Mouse (Mus musculus): ENCODE data around the gene Tctex1d2.

Tctex1d2 gene

DNA sequence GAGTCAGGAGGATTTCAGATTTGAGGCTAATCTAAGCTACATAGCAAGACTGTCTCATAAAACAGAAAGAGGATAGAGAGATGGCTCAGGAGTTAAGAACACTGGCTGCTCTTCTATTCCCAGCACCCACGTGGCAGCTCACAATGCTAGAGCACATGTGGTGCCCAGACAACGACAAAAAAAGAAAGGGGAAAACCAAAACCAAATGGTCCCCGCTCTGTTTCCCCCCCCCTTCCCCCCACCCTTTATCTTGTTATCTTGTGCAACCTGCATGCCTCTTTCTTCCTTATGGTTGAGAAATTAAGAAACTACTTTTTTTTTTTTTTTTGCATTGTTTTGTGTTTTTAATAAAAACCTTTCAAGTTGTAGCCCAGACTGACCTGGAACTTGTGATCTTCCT lies 49.0 kb downstream of the Tctex1d2 start:
- no peak for DNase-seq (ENCODE audit: low spot score in 2 of 2)

DNA sequence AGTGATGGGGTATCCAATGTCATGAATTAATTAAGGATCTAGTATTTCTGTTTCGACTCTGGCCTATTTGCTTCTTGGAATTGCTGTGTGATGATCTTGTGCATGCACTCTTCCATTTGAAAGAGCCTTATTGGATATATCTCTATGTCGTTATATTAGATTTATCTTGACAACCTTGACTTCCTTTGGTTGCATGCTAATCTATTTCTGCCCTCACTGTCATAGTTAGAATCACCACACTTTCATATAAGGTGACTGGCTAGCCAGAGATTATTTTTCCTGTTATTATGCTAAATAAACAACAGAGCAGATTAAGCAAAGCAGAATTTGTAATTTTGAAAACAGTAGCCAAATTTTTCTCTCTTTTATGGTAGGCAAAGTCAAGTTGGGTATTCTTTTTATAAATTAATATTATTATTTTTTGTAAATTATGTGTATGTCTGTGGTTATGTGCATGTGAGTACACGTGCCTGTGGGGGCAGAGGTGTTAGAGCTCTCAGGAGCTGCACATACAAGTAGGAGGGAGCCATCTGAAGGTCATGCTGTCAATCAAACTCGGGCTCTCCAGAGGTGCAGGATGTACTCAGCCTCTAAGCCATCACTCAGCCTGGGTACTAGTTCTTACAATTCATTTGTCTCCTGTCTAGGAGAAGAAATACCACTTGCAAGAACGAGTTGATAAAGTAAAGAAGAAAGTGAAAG lies 50.1 kb downstream of the Tctex1d2 start:
- DNase-seq (ENCODE audit: low spot score in 2 of 2) = no peak

DNA sequence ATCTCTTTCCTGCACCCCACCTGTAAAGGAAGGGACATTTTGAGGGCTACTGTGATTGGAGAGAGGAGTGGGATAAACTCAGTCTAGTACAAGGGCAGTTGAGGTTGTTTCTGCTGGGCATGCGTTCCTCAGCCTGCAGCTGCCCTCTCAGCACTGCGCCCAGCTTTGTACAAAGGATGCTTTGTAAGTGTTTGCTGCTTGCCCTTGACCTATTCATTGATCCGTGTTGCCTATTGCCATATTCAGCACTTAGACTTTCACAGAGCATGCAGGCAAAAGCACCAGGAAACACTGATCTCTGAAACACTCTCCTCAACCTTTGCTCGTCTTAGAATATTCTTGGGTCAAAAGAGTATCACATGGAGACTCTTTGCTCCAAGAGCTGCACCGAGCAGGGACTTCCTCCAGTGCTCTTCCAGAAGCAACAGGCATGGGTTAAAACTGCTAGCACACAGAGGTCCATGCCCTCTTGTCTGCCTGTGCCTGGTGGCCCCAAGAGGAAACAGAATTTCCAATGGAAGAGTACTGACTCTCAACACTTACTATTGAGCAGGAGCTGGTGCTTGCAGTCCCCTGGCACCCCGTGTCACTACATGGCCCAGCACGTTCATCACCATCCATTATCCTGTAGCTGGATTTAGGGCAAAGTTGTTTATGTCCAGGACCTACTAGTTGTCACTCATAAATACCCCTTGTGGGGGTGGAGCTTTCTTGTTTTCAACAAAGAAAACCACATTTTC lies 52.9 kb downstream of the Tctex1d2 start:
- DNase-seq (ENCODE audit: low spot score in 2 of 2) = no peak

DNA sequence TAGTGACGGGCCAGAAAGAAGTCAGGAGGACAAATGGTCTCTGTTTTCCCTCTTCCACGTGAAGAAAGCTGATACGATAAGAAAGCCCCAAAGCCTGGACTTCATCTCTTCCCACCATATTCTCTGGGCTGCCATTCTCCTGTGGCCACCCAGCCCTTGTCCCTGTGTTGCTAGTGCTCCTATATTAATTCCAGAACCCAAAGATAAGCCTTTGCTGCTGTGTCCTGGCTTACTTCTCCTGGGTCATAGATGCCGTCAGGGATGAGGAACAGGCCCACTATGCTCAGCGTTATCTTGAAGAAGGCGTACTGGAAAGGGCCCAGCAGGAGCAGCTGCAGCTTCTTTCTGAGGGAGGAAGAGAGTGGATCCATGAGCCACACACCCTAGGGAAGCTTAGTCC lies 57.8 kb downstream of the Tctex1d2 start:
- no peak for DNase-seq (ENCODE audit: low spot score in 2 of 2)

Measured in urinary bladder, postnatal 36 days (tissue).